Mouse (Mus musculus) stomach, postnatal 0 days (tissue): ENCODE measurements at regions not wholly inside any gene's neighbourhood (a gene's known extent, or its start where the extent isn't known, plus 50 kb on each side); places are given as distances from the start of the nearest gene placed in this dataset.
"Not testable (repeated sequence)": the region's sequence is repeated elsewhere in the genome, so short reads cannot be mapped to it uniquely, and the experiment has no call there.

Source experiments
- ATAC-seq: fragments of 200-750 bp; cut with Nextera tagmentation; 2 replicates; pipeline ENCODE4 v1.8.0; 2017; ENCODE audit not compliant: low FRiP score, low TSS enrichment
- DNase-seq: peaks from one replicate; pipeline ENCODE4 v3.0.0-alpha.2; 2016; ENCODE audit warnings: low spot score
- H3K27ac ChIP-seq: fragments of 300-500 bp; sonication (generic); replicated peaks from 2 replicates; pipeline ENCODE4 v1.5.1; 2014; ENCODE audit warnings: mild to moderate bottlenecking, control low read depth
- H3K27me3 ChIP-seq: fragments of 300-500 bp; sonication (generic); 2 replicates; pipeline ENCODE4 v1.6.1; 2014; ENCODE audit warnings: low read length; ENCODE audit not compliant: control insufficient read depth, insufficient read depth
- H3K36me3 ChIP-seq: fragments of 300-500 bp; sonication (generic); 2 replicates; pipeline ENCODE4 v1.6.1; 2014; ENCODE audit warnings: low read length, mixed read lengths; ENCODE audit not compliant: control insufficient read depth, insufficient read depth
- H3K4me1 ChIP-seq: fragments of 300-500 bp; sonication (generic); replicated peaks from 2 replicates; pipeline ENCODE4 v1.6.1; 2014; ENCODE audit warnings: antibody characterized with exemption; ENCODE audit not compliant: control insufficient read depth, insufficient read depth
- H3K4me2 ChIP-seq: fragments of 300-500 bp; sonication (generic); replicated peaks from 2 replicates; pipeline ENCODE4 v1.6.1; 2014; ENCODE audit warnings: low read depth, mild to moderate bottlenecking, control low read depth, moderate library complexity
- H3K4me3 ChIP-seq: fragments of 300-500 bp; sonication (generic); 2 replicates; pipeline ENCODE4 v1.5.1; 2014; ENCODE audit warnings: low read depth, low read length, control low read depth
- H3K9ac ChIP-seq: fragments of 300-500 bp; sonication (generic); 2 replicates; pipeline ENCODE4 v1.6.1; 2014; ENCODE audit warnings: mild to moderate bottlenecking, low read length, control low read depth, mixed read lengths
- H3K9me3 ChIP-seq: fragments of 300-500 bp; sonication (generic); 2 replicates; pipeline ENCODE4 v1.6.1; 2016; ENCODE audit warnings: low read length; ENCODE audit not compliant: control insufficient read depth
- CTCF ChIP-seq: IDR thresholded peaks from 2 replicates; pipeline ENCODE4 v1.5.1; 2016; ENCODE audit warnings: antibody characterized with exemption, low read depth, mild to moderate bottlenecking, moderate library complexity
- EP300 ChIP-seq: optimal IDR thresholded peaks from 2 replicates; pipeline ENCODE3; 2016; ENCODE audit warnings: antibody characterized with exemption
- WGBS: fragments of 180-500 bp; shearing (Covaris S2); extraction: QIAGEN DNeasy Blood & Tissue Kit; methylation state at CpG from one replicate; pipeline ENCODE4 v1.1.7; 2014; 5-methylcytosine and 5-hydroxymethylcytosine counted together

DNA sequence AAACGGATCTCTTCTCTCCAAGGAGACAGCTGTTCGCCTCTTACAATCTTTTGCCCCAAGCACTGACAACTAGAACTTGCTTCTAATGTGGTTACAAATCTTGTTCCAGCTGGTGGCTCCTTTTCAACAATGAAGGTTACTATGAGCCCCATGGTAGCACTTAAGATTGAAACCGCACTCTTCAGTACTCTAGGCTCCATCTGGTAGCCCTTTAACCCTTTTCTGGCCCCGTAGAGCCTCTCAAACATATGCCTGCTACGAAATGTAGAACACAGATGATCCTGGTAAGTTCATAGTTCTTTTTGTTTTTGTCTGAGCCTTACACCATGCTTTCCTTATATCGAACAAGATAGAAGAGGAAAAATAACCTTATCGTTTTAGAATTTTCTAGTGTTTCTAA is 558.2 kb downstream of the Isl1 start:
- Histone ChIP-seq H3K4me3 (no peak overlapping the region), H3K27ac (no peak overlapping the region), H3K36me3 (no peaks in the 10 kb centered on the region), H3K9ac (no peak overlapping the region), H3K9me3 (no peaks in the 10 kb centered on the region), H3K4me2 (no peak overlapping the region), H3K27me3 (no peaks in the 10 kb centered on the region), H3K4me1 (no peaks in the 10 kb centered on the region)
- no peak for ATAC-seq
- TF ChIP-seq CTCF (no peak), EP300 (no peak)
- WGBS: 67% methylated on average over 7 of the region's 7 CpGs
- DNase-seq: no peak

DNA sequence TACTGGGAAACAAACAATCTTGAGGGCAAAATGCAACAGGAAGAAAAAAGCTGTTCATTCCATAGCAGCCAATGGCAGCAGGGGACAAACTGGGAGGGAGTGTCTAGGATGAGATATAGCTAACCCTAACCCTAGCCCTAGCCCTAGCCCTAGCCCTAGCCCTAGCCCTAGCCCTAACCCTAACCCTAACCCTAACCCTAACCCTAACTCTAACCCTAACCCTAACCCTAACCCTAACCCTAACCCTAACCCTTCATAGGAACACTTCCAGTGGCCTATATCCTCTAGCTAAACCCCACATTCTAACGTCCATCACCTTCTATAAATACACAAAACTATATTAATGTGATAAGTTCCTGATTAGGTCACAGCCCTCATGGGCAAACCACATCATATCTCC is 567.4 kb downstream of the Isl1 start:
- not testable (repeated sequence) for H3K27me3 ChIP-seq, H3K27ac ChIP-seq, H3K4me2 ChIP-seq, H3K9me3 ChIP-seq, H3K4me1 ChIP-seq, DNase-seq, ATAC-seq, H3K36me3 ChIP-seq, H3K9ac ChIP-seq, H3K4me3 ChIP-seq
- 63% methylated on average over 1 of the region's 1 CpGs for WGBS

DNA sequence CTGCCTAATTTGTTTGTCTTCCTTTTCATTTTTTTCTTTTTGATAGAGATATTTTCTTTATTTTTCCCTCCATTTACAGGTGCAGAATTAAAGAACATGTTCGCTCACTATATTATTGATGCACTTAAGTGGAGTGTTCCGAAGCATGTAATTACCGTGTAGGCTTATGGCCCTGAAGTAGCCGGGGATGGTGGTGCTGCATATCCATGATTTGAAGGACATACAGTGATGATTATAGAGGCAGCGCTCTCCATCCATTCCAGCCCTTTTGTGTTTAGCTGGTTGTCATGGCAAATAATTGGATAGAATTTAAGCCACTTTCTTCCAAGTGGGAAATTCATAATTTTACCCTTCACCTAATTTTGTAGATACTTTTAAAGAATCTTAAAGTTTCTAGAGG is 581.5 kb downstream of the Isl1 start:
- 86% methylated on average over 5 of the region's 5 CpGs for WGBS
- Histone ChIP-seq H3K27ac (no peak overlapping the region), H3K4me3 (no peak overlapping the region), H3K36me3 (no peaks in the 10 kb centered on the region), H3K4me1 (no peaks in the 10 kb centered on the region), H3K27me3 (no peaks in the 10 kb centered on the region), H3K4me2 (no peak overlapping the region), H3K9ac (no peak overlapping the region), H3K9me3 (no peaks in the 10 kb centered on the region)
- TF ChIP-seq CTCF (no peak), EP300 (no peak)
- no peak for DNase-seq
- ATAC-seq: no peak

DNA sequence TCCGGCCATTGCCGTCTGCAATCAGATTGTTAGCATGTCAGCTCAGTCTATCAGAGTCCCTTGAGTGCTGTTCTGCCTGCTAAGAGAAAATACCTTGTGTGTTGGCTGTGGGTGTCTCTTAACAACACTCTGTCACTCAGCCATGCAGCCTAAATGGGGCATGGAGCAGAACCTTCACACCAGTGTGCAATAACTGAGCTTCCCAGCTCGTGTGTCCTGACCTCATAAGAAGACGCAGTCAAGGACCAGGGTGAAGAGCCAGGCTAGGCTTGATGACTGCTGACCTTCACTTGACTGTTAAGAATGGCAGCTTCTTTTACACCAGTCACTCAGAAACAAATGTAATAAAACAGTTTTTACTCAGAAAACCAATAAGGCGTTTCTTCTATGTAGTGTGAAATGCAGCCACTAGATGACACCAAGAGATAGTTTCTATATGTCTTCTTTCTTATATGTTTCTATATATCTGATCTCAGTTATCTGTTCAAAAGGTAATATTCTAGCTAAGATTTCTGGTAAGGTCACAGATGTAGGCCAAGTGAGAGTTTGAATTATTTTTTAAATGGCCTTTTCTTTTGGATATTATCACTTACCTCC is 584.0 kb downstream of the Isl1 start:
- no peaks in the 10 kb centered on the region for H3K9me3 ChIP-seq
- H3K4me1 ChIP-seq: no peaks in the 10 kb centered on the region
- 73% methylated on average over 5 of the region's 5 CpGs for WGBS
- no peak overlapping the region for H3K27ac ChIP-seq
- no peak overlapping the region for H3K9ac ChIP-seq
- no peak overlapping the region for H3K4me3 ChIP-seq
- ATAC-seq: no peak
- no peak overlapping the region for H3K4me2 ChIP-seq
- DNase-seq: no peak
- H3K27me3 ChIP-seq: no peaks in the 10 kb centered on the region
- no peaks in the 10 kb centered on the region for H3K36me3 ChIP-seq
- no peak for TF ChIP-seq EP300
- peak; percentile 44 for TF ChIP-seq CTCF

DNA sequence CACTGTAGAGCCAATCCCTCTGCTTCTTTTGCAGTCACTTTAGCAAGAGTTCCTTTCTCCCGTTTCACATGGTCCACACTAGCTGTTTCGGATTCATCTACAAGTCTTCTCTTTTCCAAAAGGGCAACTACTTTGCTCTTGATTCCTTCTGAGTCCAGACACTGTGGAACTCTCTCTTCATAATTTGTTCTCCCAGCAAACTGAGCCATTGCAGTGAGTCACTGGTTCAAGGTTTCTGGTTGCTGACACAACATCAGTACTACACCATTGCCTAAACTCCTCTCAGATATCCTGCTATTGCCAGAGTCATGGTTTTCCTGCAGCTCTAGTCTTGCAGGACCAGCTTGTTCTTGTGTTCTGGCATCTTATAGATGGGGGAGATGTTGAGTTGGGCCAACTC is 590.2 kb downstream of the Isl1 start:
- WGBS: 98% methylated on average over 2 of the region's 2 CpGs
- no peaks in the 10 kb centered on the region for H3K9me3 ChIP-seq
- no peaks in the 10 kb centered on the region for H3K27me3 ChIP-seq
- no peak overlapping the region for H3K4me3 ChIP-seq
- H3K4me2 ChIP-seq: no peak overlapping the region
- no peak overlapping the region for H3K27ac ChIP-seq
- DNase-seq (no peak), ATAC-seq (no peak)
- no peak overlapping the region for H3K9ac ChIP-seq
- TF ChIP-seq CTCF (no peak), EP300 (no peak)
- H3K4me1 ChIP-seq: no peaks in the 10 kb centered on the region
- H3K36me3 ChIP-seq: no peaks in the 10 kb centered on the region

DNA sequence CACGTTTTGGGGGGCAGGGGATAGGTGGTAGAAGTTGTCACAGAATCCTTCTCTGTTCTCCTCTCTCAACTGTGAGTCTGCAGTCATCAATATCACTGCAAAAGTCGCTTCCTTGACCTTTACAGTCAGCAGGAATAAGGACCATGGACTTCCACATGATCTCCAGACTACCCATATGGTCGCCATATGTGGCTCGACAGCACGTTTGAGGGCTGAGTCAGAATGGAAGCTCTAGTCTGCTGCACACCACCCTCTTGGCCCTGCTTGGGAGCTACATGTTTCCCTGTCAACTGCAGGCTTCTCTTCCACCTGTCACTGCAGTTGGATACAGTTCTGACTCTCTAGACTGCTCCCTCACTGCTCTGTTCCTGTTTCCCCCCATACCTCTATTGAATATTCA is 590.6 kb downstream of the Isl1 start:
- ATAC-seq (no peak), DNase-seq (no peak)
- 70% methylated on average over 5 of the region's 5 CpGs for WGBS
- H3K9me3 ChIP-seq: no peaks in the 10 kb centered on the region
- no peaks in the 10 kb centered on the region for H3K36me3 ChIP-seq
- H3K9ac ChIP-seq: no peak overlapping the region
- H3K4me3 ChIP-seq: no peak overlapping the region
- TF ChIP-seq CTCF (no peak), EP300 (no peak)
- no peak overlapping the region for H3K4me2 ChIP-seq
- H3K4me1 ChIP-seq: no peaks in the 10 kb centered on the region
- no peak overlapping the region for H3K27ac ChIP-seq
- no peaks in the 10 kb centered on the region for H3K27me3 ChIP-seq
